In the genomic region with DNA sequence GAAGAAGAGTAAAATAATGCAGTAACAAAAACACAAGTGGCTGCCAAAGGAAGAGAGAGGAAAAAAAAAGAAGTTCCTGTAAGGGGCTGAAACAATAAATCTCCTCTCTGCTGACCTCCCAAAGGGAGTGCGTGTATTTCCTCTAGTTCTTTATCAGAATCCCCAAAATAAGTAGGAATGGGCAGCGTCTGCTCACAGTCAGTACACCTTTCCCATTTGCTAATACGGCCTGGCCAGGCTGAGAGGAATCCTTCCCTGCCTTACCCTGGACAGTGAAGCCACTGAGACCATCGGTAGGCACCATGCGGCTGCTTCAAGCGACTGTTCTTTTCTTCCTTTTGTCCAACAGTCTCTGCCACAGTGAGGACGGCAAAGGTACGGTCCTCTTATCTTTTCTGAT, we compare ENCODE assay signal across 8 mouse cellular contexts. TPM values are rescaled to one million over a fixed set of nuclear protein-coding genes. Genes with fewer than 3 reads are reported as not detected.
DNase-seq lines count a peak whose midpoint lies in the region; ATAC-seq lines count a peak whose summit lies in the region.

A gene (plus strand): TSS at position 130 of the 400 bp plus-strand sequence.

- 0 out of 2 replicates have a peak within 1 kb of the TSS, but pooled peaks have one; percentile 29 for H3K4me3 ChIP-seq in embryonic facial prominence, embryonic 10.5 days

- no peak for DNase-seq in frontal cortex, adult 2 months (ENCODE audit: extremely low spot score in 1 of 2, low spot score in 1 of 2)
- no peak for DNase-seq in embryonic facial prominence, embryonic 10.5 days (ENCODE audit: low spot score)
- DNase-seq in heart, postnatal 36 days, result peak; percentile 33 to 41
- peak; percentile 14 to 37 for DNase-seq in kidney, postnatal 4 days
- DNase-seq in spleen, adult 12 weeks (ENCODE audit: low spot score), result no peak
- DNase-seq in cerebellum, postnatal 4 days (ENCODE audit: low spot score in 2 of 2), result no peak
- no peak for DNase-seq in T-cell, adult 2 months (ENCODE audit: low spot score)

- no peaks in the 10 kb centered on the region for H3K27me3 ChIP-seq in embryonic facial prominence, embryonic 10.5 days (replicated peaks; ENCODE audit: low read depth, poor library complexity, severe bottlenecking)

- H3K4me1 ChIP-seq in embryonic facial prominence, embryonic 10.5 days, result no peaks in the 10 kb centered on the region

- H3K36me3 ChIP-seq in embryonic facial prominence, embryonic 10.5 days (replicated peaks), result no peaks in the 10 kb centered on the region

- peak within 1 kb of the TSS; percentile 30; the same call in 1 of the 2 replicates for H3K27ac ChIP-seq in embryonic facial prominence, embryonic 10.5 days (replicated peaks)

- no peaks in the 10 kb centered on the region for H3K9me3 ChIP-seq in embryonic facial prominence, embryonic 10.5 days

- 67% methylated on average over 8 of the region's 8 CpGs for WGBS in embryonic facial prominence, embryonic 10.5 days

- intact Hi-C loops in heart, postnatal 36 days (cut with DNase I), result loop anchor here (5.0 kb wide), 2 partner anchors 99 to 189 kb away; no protein-coding TSS in a partner anchor

- ATAC-seq in frontal cortex, adult (ENCODE audit: low TSS enrichment), result no peak

RNA-seq across cellular contexts. Expression of the gene that starts here (rescaled TPM):
- 10.8 and 15.7 TPM in 2 replicates for polyA plus RNA-seq in frontal cortex, adult 2 months (2012; rRNA removed)
- polyA plus RNA-seq in embryonic facial prominence, embryonic 10.5 days (2016; fragmentation: Nextera tagmentation; extraction: Ambion mirVana), result 29.3 and 30.3 TPM in 2 replicates
- 10 to 100 TPM; 49.5 to 53.6 TPM for total RNA-seq in heart, postnatal 36 days (2021)

Comparison
In these comparisons a context has a peak if more than half of its experiments do, and no peak if none do; other contexts are left out.
1. DNase-seq: peak in heart, postnatal 36 days (2 of 2) and kidney, postnatal 4 days (2 of 2); none in frontal cortex, adult 2 months (0 of 2), embryonic facial prominence, embryonic 10.5 days (single experiment), spleen, adult 12 weeks (single experiment), cerebellum, postnatal 4 days (0 of 2) and T-cell, adult 2 months (single experiment).